Mouse (Mus musculus) stomach, embryonic 14.5 days (tissue): ENCODE measurements around the gene Gria4. TPM values are rescaled to one million over a fixed set of nuclear protein-coding genes. Genes with fewer than 3 reads are reported as not detected.

Source experiments
- ATAC-seq: fragments of 200-750 bp; cut with Nextera tagmentation; 2 replicates; pipeline ENCODE4 v1.8.0; 2017; ENCODE audit warnings: low read depth, moderate TSS enrichment; ENCODE audit not compliant: insufficient number of reproducible peaks, insufficient read depth, low FRiP score
- H3K27ac ChIP-seq: fragments of 300-500 bp; sonication (generic); 2 replicates; pipeline ENCODE4 v1.5.1; 2014; ENCODE audit warnings: mild to moderate bottlenecking, low read length, moderate library complexity, mixed read lengths
- H3K27me3 ChIP-seq: fragments of 300-500 bp; sonication (generic); 2 replicates; pipeline ENCODE4 v1.6.1; 2014; ENCODE audit warnings: low read length, control low read depth, mixed read lengths; ENCODE audit not compliant: control insufficient read depth, insufficient read depth
- H3K36me3 ChIP-seq: fragments of 300-500 bp; sonication (generic); 2 replicates; pipeline ENCODE4 v1.6.1; 2014; ENCODE audit warnings: mild to moderate bottlenecking, control low read depth, low read length, moderate library complexity, mixed read lengths; ENCODE audit not compliant: control insufficient read depth, insufficient read depth
- H3K4me1 ChIP-seq: fragments of 300-500 bp; sonication (generic); 2 replicates; pipeline ENCODE4 v1.6.1; 2014; ENCODE audit warnings: low read length, control low read depth, mixed read lengths; ENCODE audit not compliant: control insufficient read depth, insufficient read depth
- H3K4me2 ChIP-seq: fragments of 300-500 bp; sonication (generic); replicated peaks from 2 replicates; pipeline ENCODE4 v1.6.1; 2014; ENCODE audit warnings: low read depth, low read length, control low read depth
- H3K4me3 ChIP-seq: fragments of 300-500 bp; sonication (generic); 2 replicates; pipeline ENCODE4 v1.5.1; 2014; ENCODE audit warnings: low read depth, low read length, control low read depth
- H3K9ac ChIP-seq: fragments of 300-500 bp; sonication (generic); replicated peaks from 2 replicates; pipeline ENCODE4 v1.6.1; 2014; ENCODE audit warnings: low read depth, mild to moderate bottlenecking, control low read depth, low read length, moderate library complexity, mixed read lengths
- H3K9me3 ChIP-seq: fragments of 300-500 bp; sonication (generic); 2 replicates; pipeline ENCODE4 v1.6.1; 2016; ENCODE audit warnings: low read depth, low read length, control low read depth; ENCODE audit not compliant: control insufficient read depth
- WGBS: fragments of 180-500 bp; shearing (Covaris S2); extraction: QIAGEN DNeasy Blood & Tissue Kit; methylation state at CpG from one replicate; pipeline ENCODE4 v1.1.7; 2014; 5-methylcytosine and 5-hydroxymethylcytosine counted together
- polyA plus RNA-seq: library from polyadenylated mRNA; unstranded; fragments of >200 nt; fragmentation: Nextera tagmentation; extraction: Ambion mirVana; gene quantifications from 2 replicates; pipeline ENCODE4 v1.2.1, GENCODE M21; 2014

Gene Gria4
- polyA plus RNA-seq, 1 experiment from 2014 or later = 12.1 TPM

- Histone ChIP-seq H3K4me1 (no peaks in the 10 kb centered on the region), H3K9ac (no peak overlapping the region), H3K27ac (no peak overlapping the region), H3K4me2 (no peak overlapping the region), H3K4me3 (no peak overlapping the region), H3K27me3 (no peaks in the 10 kb centered on the region), H3K36me3 (no peaks in the 10 kb centered on the region), H3K9me3 (no peaks in the 10 kb centered on the region)
- no peak for ATAC-seq
- 80% methylated on average over 2 of the region's 2 CpGs for WGBS
Observed at GRCm38 (mm10) chr9:4714086-4714485, 81.9 kb downstream of the Gria4 start.

GRCm38 (mm10) chr9:4712367-4712766, 83.7 kb downstream of the Gria4 start:
- Histone ChIP-seq H3K4me2 (no peak overlapping the region), H3K4me1 (no peaks in the 10 kb centered on the region), H3K9ac (no peak overlapping the region), H3K36me3 (no peaks in the 10 kb centered on the region), H3K27ac (no peak overlapping the region), H3K9me3 (no peaks in the 10 kb centered on the region), H3K27me3 (no peaks in the 10 kb centered on the region), H3K4me3 (no peak overlapping the region)
- ATAC-seq = no peak

- ATAC-seq = no peak
- Histone ChIP-seq H3K9ac (no peak overlapping the region), H3K9me3 (no peaks in the 10 kb centered on the region), H3K27me3 (no peaks in the 10 kb centered on the region), H3K4me1 (no peaks in the 10 kb centered on the region), H3K4me3 (no peak overlapping the region), H3K27ac (no peak overlapping the region), H3K36me3 (no peaks in the 10 kb centered on the region), H3K4me2 (no peak overlapping the region)
- 85% methylated on average over 1 of the region's 1 CpGs for WGBS
Observed at GRCm38 (mm10) chr9:4687149-4687548, 108.9 kb downstream of the Gria4 start.

- H3K4me3 ChIP-seq = no peak overlapping the region
- no peaks in the 10 kb centered on the region for H3K4me1 ChIP-seq
- H3K27ac ChIP-seq = no peak overlapping the region
- H3K36me3 ChIP-seq = no peaks in the 10 kb centered on the region
- 81% methylated on average over 2 of the region's 2 CpGs for WGBS
- no peak overlapping the region for H3K9ac ChIP-seq
- no peak for ATAC-seq
- H3K4me2 ChIP-seq = no peak overlapping the region
- no peaks in the 10 kb centered on the region for H3K9me3 ChIP-seq
- H3K27me3 ChIP-seq = no peaks in the 10 kb centered on the region
Observed at GRCm38 (mm10) chr9:4680244-4680643, 115.8 kb downstream of the Gria4 start.

- 81% methylated on average over 1 of the region's 1 CpGs for WGBS
- H3K36me3 ChIP-seq = no peaks in the 10 kb centered on the region
- H3K4me3 ChIP-seq = no peak overlapping the region
- H3K4me2 ChIP-seq = no peak overlapping the region
- H3K9me3 ChIP-seq = no peaks in the 10 kb centered on the region
- no peaks in the 10 kb centered on the region for H3K27me3 ChIP-seq
- H3K9ac ChIP-seq = no peak overlapping the region
- H3K4me1 ChIP-seq = no peaks in the 10 kb centered on the region
- ATAC-seq = no peak
- H3K27ac ChIP-seq = no peak overlapping the region
Observed at GRCm38 (mm10) chr9:4679099-4679498, 116.9 kb downstream of the Gria4 start.

- Histone ChIP-seq H3K9ac (no peak overlapping the region), H3K4me1 (no peaks in the 10 kb centered on the region), H3K4me3 (no peak overlapping the region), H3K4me2 (no peak overlapping the region), H3K27me3 (no peaks in the 10 kb centered on the region), H3K36me3 (no peaks in the 10 kb centered on the region), H3K27ac (no peak overlapping the region), H3K9me3 (no peaks in the 10 kb centered on the region)
- no peak for ATAC-seq
- WGBS = 77% methylated on average over 2 of the region's 2 CpGs
Observed at GRCm38 (mm10) chr9:4665691-4666090, 130.3 kb downstream of the Gria4 start.

GRCm38 (mm10) chr9:4662421-4662820, 133.6 kb downstream of the Gria4 start:
- ATAC-seq = no peak
- H3K27ac ChIP-seq = no peak overlapping the region
- 73% methylated on average over 1 of the region's 1 CpGs for WGBS
- no peaks in the 10 kb centered on the region for H3K9me3 ChIP-seq
- no peak overlapping the region for H3K4me3 ChIP-seq
- no peaks in the 10 kb centered on the region for H3K4me1 ChIP-seq
- no peak overlapping the region for H3K4me2 ChIP-seq
- H3K36me3 ChIP-seq = no peaks in the 10 kb centered on the region
- H3K9ac ChIP-seq = no peak overlapping the region
- no peaks in the 10 kb centered on the region for H3K27me3 ChIP-seq

GRCm38 (mm10) chr9:4658951-4659350, 137.1 kb downstream of the Gria4 start:
- H3K4me1 ChIP-seq = no peaks in the 10 kb centered on the region
- no peaks in the 10 kb centered on the region for H3K27me3 ChIP-seq
- H3K4me2 ChIP-seq = no peak overlapping the region
- no peaks in the 10 kb centered on the region for H3K9me3 ChIP-seq
- ATAC-seq = no peak
- no peak overlapping the region for H3K9ac ChIP-seq
- no peak overlapping the region for H3K27ac ChIP-seq
- no peak overlapping the region for H3K4me3 ChIP-seq
- no peaks in the 10 kb centered on the region for H3K36me3 ChIP-seq

- Histone ChIP-seq H3K36me3 (no peaks in the 10 kb centered on the region), H3K9ac (no peak overlapping the region), H3K4me3 (no peak overlapping the region), H3K4me1 (no peaks in the 10 kb centered on the region), H3K27ac (no peak overlapping the region), H3K27me3 (no peaks in the 10 kb centered on the region), H3K4me2 (no peak overlapping the region), H3K9me3 (no peaks in the 10 kb centered on the region)
- 78% methylated on average over 1 of the region's 1 CpGs for WGBS
- ATAC-seq = no peak
Observed at GRCm38 (mm10) chr9:4654333-4654732, 141.7 kb downstream of the Gria4 start.
